1 mouse cellular context compared by ENCODE assay signal in the genomic region with DNA sequence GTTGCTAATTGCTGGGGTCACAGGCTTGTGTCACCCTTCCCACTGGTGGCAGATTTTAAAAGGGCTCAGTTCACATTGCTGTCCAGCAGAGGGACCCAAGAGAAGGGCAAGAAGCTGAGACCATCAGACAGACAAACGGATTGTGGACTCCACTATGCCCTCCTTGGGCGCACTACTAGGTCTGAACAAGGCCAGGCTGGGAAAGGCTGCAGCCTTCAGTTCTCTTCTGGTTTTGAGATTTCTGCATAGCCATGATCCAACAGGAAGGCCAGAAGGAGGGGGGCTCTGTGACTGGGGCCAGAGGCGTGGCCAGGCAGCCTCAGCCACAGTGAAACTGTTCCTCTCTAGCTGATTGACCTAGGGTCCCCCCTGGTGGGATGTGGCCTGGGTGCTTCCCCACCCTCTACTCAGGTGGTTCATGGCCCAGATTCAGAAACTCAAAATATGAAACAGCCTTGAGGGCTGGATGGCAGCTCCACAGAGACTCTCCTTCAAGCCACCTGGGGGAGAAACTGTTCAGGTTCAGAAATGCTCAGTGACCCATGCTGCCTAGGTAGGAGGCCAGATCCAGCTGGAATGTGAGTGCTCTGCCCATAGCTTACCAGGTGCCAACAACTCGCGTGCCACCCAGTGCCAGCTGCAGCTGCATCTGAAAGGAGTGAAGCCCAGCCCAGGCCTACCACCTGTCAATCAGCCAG.
TF ChIP-seq lines count a peak whose summit lies in the region.

No protein-coding gene starts in this region.

TF ChIP-seq in ES-E14, 5 proteins besides CTCF, POLR2A, EP300 and RAD21:
- no peak for TF ChIP-seq MAFK (IDR thresholded peaks at IDR 0.05; ENCODE audit: insufficient read depth, low read depth, low read length)
- no peak for TF ChIP-seq ZNF384 (IDR thresholded peaks at IDR 0.05; ENCODE audit: low read depth, low read length)
- peak; percentile 24; the same call in 1 of the 2 replicates for TF ChIP-seq ZC3H11A (IDR thresholded peaks at IDR 0.05; ENCODE audit: borderline replicate concordance, low read depth, low read length)
- TF ChIP-seq CHD2 (IDR thresholded peaks at IDR 0.05; ENCODE audit: low read depth, low read length): no peak
